Mouse (Mus musculus) embryonic facial prominence, embryonic 10.5 days (tissue): ENCODE measurements at regions not wholly inside any gene's neighbourhood (a gene's known extent, or its start where the extent isn't known, plus 50 kb on each side); places are given as distances from the start of the nearest gene placed in this dataset.

Experiments used
- DNase-seq: peaks from one replicate; pipeline ENCODE4 v3.0.0-alpha.2; 2017; ENCODE audit warnings: low spot score
- H3K27ac ChIP-seq: fragments of 300-500 bp; sonication (generic); replicated peaks from 2 replicates; pipeline ENCODE4 v1.5.1; 2016; ENCODE audit warnings: mild to moderate bottlenecking
- H3K27me3 ChIP-seq: fragments of 300-500 bp; sonication (generic); replicated peaks from 2 replicates; pipeline ENCODE4 v1.6.1; 2016; ENCODE audit warnings: low read depth, mild to moderate bottlenecking; ENCODE audit not compliant: poor library complexity, severe bottlenecking
- H3K36me3 ChIP-seq: fragments of 300-500 bp; sonication (generic); replicated peaks from 2 replicates; pipeline ENCODE4 v1.6.1; 2016; ENCODE audit warnings: mild to moderate bottlenecking, moderate library complexity
- H3K4me1 ChIP-seq: fragments of 300-500 bp; sonication (generic); 2 replicates; pipeline ENCODE4 v1.6.1; 2016
- H3K4me3 ChIP-seq: fragments of 300-500 bp; sonication (generic); 2 replicates; pipeline ENCODE4 v1.5.1; 2016; ENCODE audit warnings: mild to moderate bottlenecking, moderate library complexity
- H3K9me3 ChIP-seq: fragments of 300-500 bp; sonication (generic); 2 replicates; pipeline ENCODE4 v1.6.1; 2016; ENCODE audit warnings: mild to moderate bottlenecking
- WGBS: fragments of 180-500 bp; shearing (Covaris S2); methylation state at CpG from one replicate; pipeline ENCODE4 v1.1.7; 2016; 5-methylcytosine and 5-hydroxymethylcytosine counted together

- no peak for DNase-seq
- peaks cover 8% of the 10 kb centered on the region; the same call in 1 of the 2 replicates for H3K27me3 ChIP-seq
- 88% methylated on average over 4 of the region's 4 CpGs for WGBS
- H3K4me1 ChIP-seq = peaks cover 2% of the 10 kb centered on the region
- H3K27ac ChIP-seq = no peak overlapping the region
- H3K9me3 ChIP-seq = peaks cover 4% of the 10 kb centered on the region; the same call in 1 of the 2 replicates
- H3K4me3 ChIP-seq = no peak overlapping the region
- H3K36me3 ChIP-seq = no peaks in the 10 kb centered on the region
Observed at GRCm38 (mm10) chr1:4570730-4571129, 237.0 kb upstream of the Gm37988 start.

GRCm38 (mm10) chr1:4571299-4572202, 236.1 kb upstream of the Gm37988 start:
- H3K9me3 ChIP-seq = peaks cover 4% of the 10 kb centered on the region; the same call in 1 of the 2 replicates
- WGBS = under 1% methylated on average over 54 of the region's 58 CpGs
- no peaks in the 10 kb centered on the region for H3K36me3 ChIP-seq
- peak overlapping the region; percentile 94 for H3K27ac ChIP-seq
- H3K27me3 ChIP-seq = peaks cover 8% of the 10 kb centered on the region; the same call in 1 of the 2 replicates
- H3K4me3 ChIP-seq = peak overlapping the region; percentile 74
- peaks cover 2% of the 10 kb centered on the region for H3K4me1 ChIP-seq
- peak; percentile 82 for DNase-seq

- DNase-seq = no peak
- Histone ChIP-seq H3K4me3 (peak overlapping the region; percentile 74), H3K36me3 (no peaks in the 10 kb centered on the region), H3K9me3 (peaks cover 4% of the 10 kb centered on the region; the same call in 1 of the 2 replicates), H3K27ac (peak overlapping the region; percentile 94), H3K4me1 (peaks cover 2% of the 10 kb centered on the region), H3K27me3 (peaks cover 8% of the 10 kb centered on the region; the same call in 1 of the 2 replicates)
- 49% methylated on average over 3 of the region's 3 CpGs for WGBS
Observed at GRCm38 (mm10) chr1:4572311-4572710, 235.4 kb upstream of the Gm37988 start.

GRCm38 (mm10) chr1:4574101-4574500, 233.6 kb upstream of the Gm37988 start:
- peaks cover 2% of the 10 kb centered on the region for H3K4me1 ChIP-seq
- no peaks in the 10 kb centered on the region for H3K9me3 ChIP-seq
- no peak for DNase-seq
- 66% methylated on average over 1 of the region's 1 CpGs for WGBS
- peaks cover 8% of the 10 kb centered on the region; the same call in 1 of the 2 replicates for H3K27me3 ChIP-seq
- no peak overlapping the region for H3K27ac ChIP-seq
- no peaks in the 10 kb centered on the region for H3K36me3 ChIP-seq
- no peak overlapping the region for H3K4me3 ChIP-seq

- no peak overlapping the region for H3K27ac ChIP-seq
- H3K27me3 ChIP-seq = no peaks in the 10 kb centered on the region
- H3K4me3 ChIP-seq = no peak overlapping the region
- H3K4me1 ChIP-seq = peaks cover 1% of the 10 kb centered on the region
- DNase-seq = no peak
- WGBS = 73% methylated on average over 1 of the region's 1 CpGs
- H3K9me3 ChIP-seq = no peaks in the 10 kb centered on the region
- no peaks in the 10 kb centered on the region for H3K36me3 ChIP-seq
Observed at GRCm38 (mm10) chr1:4576957-4577356, 230.7 kb upstream of the Gm37988 start.

- Histone ChIP-seq H3K27me3 (no peaks in the 10 kb centered on the region), H3K36me3 (no peaks in the 10 kb centered on the region), H3K9me3 (no peaks in the 10 kb centered on the region), H3K27ac (no peak overlapping the region), H3K4me3 (no peak overlapping the region), H3K4me1 (no peaks in the 10 kb centered on the region)
- DNase-seq = no peak
Observed at GRCm38 (mm10) chr1:4582534-4582933, 225.2 kb upstream of the Gm37988 start.

GRCm38 (mm10) chr1:4597856-4598255, 209.8 kb upstream of the Gm37988 start:
- Histone ChIP-seq H3K27ac (no peak overlapping the region), H3K27me3 (no peaks in the 10 kb centered on the region), H3K4me1 (no peaks in the 10 kb centered on the region), H3K9me3 (no peaks in the 10 kb centered on the region), H3K36me3 (no peaks in the 10 kb centered on the region), H3K4me3 (no peak overlapping the region)
- DNase-seq = no peak
- 80% methylated on average over 3 of the region's 3 CpGs for WGBS

- DNase-seq = no peak
- Histone ChIP-seq H3K27ac (no peak overlapping the region), H3K9me3 (no peaks in the 10 kb centered on the region), H3K4me1 (no peaks in the 10 kb centered on the region), H3K4me3 (no peak overlapping the region), H3K36me3 (no peaks in the 10 kb centered on the region), H3K27me3 (no peaks in the 10 kb centered on the region)
- 54% methylated on average over 3 of the region's 3 CpGs for whole genome bisulfite sequencing
Observed at GRCm38 (mm10) chr1:4598425-4598824, 209.3 kb upstream of the Gm37988 start.

- WGBS = 85% methylated on average over 3 of the region's 3 CpGs
- H3K36me3 ChIP-seq = no peaks in the 10 kb centered on the region
Observed at GRCm38 (mm10) chr1:4602386-4602785, 205.3 kb upstream of the Gm37988 start.

GRCm38 (mm10) chr1:4608824-4609223, 198.9 kb upstream of the Gm37988 start:
- Histone ChIP-seq H3K36me3 (no peaks in the 10 kb centered on the region), H3K27me3 (no peaks in the 10 kb centered on the region), H3K4me3 (no peak overlapping the region), H3K9me3 (0 out of 2 replicates have a peak, but pooled peaks cover 4% of the 10 kb centered on the region), H3K4me1 (no peaks in the 10 kb centered on the region), H3K27ac (no peak overlapping the region)
- WGBS = 47% methylated on average over 2 of the region's 2 CpGs
- no peak for DNase-seq

More at GRCm38 (mm10) chr1:4602386-4602785, 205.3 kb upstream of the Gm37988 start:
- Histone ChIP-seq H3K27me3 (no peaks in the 10 kb centered on the region), H3K9me3 (no peaks in the 10 kb centered on the region), H3K4me3 (no peak overlapping the region), H3K27ac (no peak overlapping the region), H3K4me1 (no peaks in the 10 kb centered on the region)
- no peak for DNase-seq

- Histone ChIP-seq H3K4me3 (no peak overlapping the region), H3K27ac (no peak overlapping the region), H3K27me3 (no peaks in the 10 kb centered on the region), H3K36me3 (no peaks in the 10 kb centered on the region), H3K9me3 (0 out of 2 replicates have a peak, but pooled peaks cover 4% of the 10 kb centered on the region), H3K4me1 (no peaks in the 10 kb centered on the region)
- 73% methylated on average over 4 of the region's 4 CpGs for WGBS
- DNase-seq = no peak
Observed at GRCm38 (mm10) chr1:4613305-4613704, 194.4 kb upstream of the Gm37988 start.

GRCm38 (mm10) chr1:4615286-4615685, 192.4 kb upstream of the Gm37988 start:
- no peaks in the 10 kb centered on the region for H3K36me3 ChIP-seq
- no peaks in the 10 kb centered on the region for H3K27me3 ChIP-seq
- WGBS = 91% methylated on average over 1 of the region's 1 CpGs
- no peak overlapping the region for H3K27ac ChIP-seq
- H3K4me1 ChIP-seq = no peaks in the 10 kb centered on the region
- H3K9me3 ChIP-seq = 0 out of 2 replicates have a peak, but pooled peaks cover 1% of the 10 kb centered on the region
- DNase-seq = no peak
- H3K4me3 ChIP-seq = no peak overlapping the region

GRCm38 (mm10) chr1:4617479-4617878, 190.2 kb upstream of the Gm37988 start:
- no peak for DNase-seq
- Histone ChIP-seq H3K4me3 (no peak overlapping the region), H3K27ac (no peak overlapping the region), H3K36me3 (no peaks in the 10 kb centered on the region), H3K27me3 (no peaks in the 10 kb centered on the region), H3K9me3 (no peaks in the 10 kb centered on the region), H3K4me1 (no peaks in the 10 kb centered on the region)
- whole genome bisulfite sequencing = 88% methylated on average over 10 of the region's 10 CpGs
